Mouse (Mus musculus) brain, embryonic 14.5 days (tissue): Measurements from ENCODE around the gene Gprin3.

Experiments
- CTCF ChIP-seq: fragments of 200-500 bp; IDR thresholded peaks from 2 replicates; pipeline ENCODE4 v1.5.1; 2012; ENCODE audit warnings: inconsistent platforms, mild to moderate bottlenecking, moderate library complexity, borderline replicate concordance; ENCODE audit not compliant: insufficient read depth, insufficient read length; ENCODE audit errors: extremely low read depth
- POLR2A ChIP-seq: fragments of 200-500 bp; IDR thresholded peaks from 2 replicates; pipeline ENCODE4 v1.6.1; 2012; ENCODE audit warnings: mild to moderate bottlenecking, inconsistent platforms, borderline replicate concordance; ENCODE audit not compliant: poor library complexity, insufficient read depth, insufficient read length, severe bottlenecking; ENCODE audit errors: extremely low read depth

DNA sequence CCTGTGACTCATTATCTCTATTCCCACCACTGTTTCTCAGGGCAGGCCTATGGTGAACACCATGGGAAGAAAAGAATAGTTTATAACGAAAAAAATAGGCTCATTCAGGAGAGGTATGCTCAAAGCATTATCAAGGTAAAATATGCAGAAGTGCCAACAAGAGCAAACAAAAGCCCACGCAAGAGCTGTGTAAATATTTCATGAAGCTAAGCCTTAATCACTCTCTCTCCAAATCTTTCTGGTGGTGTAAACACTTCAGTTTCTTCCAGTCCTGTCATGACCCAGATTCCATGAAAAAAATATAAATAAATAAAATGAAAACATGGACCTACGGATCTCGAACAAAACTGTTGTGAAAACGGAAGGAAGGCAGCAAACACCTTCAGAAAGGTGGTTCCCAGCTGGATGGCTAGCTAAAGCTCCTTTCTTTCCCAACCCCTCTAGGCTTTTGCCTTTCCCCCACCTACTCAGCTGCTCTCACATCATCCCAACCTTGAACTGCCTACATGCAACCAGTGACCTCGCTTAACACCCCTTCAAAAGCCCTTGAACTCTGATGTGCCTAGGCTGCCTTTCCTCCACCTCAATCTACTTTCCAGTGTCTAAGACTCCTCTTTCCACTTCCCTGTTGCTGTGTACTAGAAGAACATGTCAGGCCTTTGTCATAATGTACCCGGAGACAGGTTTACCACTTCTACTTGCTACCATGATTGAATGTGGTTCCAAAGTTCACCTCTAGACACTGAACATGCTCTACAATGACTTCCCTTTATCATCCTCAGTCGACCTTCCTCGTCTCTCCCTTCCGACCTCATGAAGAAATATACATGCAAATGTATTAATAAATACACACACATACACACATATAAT lies 988 bp downstream of the Gprin3 start:
- TF ChIP-seq CTCF: no peak
- TF ChIP-seq POLR2A: no peak
